Mouse (Mus musculus): ENCODE measurements around the gene Ncln.

DNA sequence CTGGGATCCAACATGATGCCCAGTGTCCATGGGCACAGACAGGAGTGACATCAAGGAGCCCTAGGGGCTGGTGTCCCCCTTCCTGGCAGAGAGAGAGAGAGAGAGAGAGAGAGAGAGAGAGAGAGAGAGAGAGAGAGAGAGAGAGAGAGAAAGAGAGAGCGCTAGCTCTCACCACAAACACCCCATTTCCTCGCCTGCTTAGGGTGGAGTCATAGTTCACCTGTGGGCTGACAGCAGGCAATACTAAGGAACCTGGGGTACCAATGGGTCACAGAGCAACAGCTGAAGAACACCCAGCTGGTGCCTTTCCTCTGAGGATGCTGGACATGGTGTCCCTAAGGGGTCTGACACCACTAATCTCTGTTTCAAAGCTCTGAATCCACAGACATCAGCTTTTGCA lies 41.2 kb upstream of the Ncln start:
- TF ChIP-seq CTCF (IDR thresholded peaks at IDR 0.05; ENCODE audit: borderline replicate concordance, extremely low read depth, insufficient read depth, insufficient read length): no peak
- TF ChIP-seq POLR2A (IDR thresholded peaks at IDR 0.05; ENCODE audit: borderline replicate concordance, extremely low read depth, insufficient read depth, insufficient read length, poor library complexity, severe bottlenecking): no peak

Data from brain, embryonic 14.5 days (tissue).